Mouse (Mus musculus) forebrain, embryonic 15.5 days (tissue): ENCODE data around the gene Gltpd2. TPM values are rescaled to one million over a fixed set of nuclear protein-coding genes. Genes with fewer than 3 reads are reported as not detected.
"Not testable (repeated sequence)": the region's sequence is repeated elsewhere in the genome, so short reads cannot be mapped to it uniquely, and the experiment has no call there.

Experiments
- ATAC-seq: fragments of 200-750 bp; cut with Nextera tagmentation; replicated peaks from 2 replicates; pipeline ENCODE4 v1.8.0; 2017; ENCODE audit warnings: mild to moderate bottlenecking, moderate TSS enrichment, moderate library complexity
- H3K27ac ChIP-seq: fragments of 300-500 bp; sonication (generic); replicated peaks from 2 replicates; pipeline ENCODE4 v1.5.1; 2015; ENCODE audit warnings: mild to moderate bottlenecking, inconsistent platforms
- H3K27me3 ChIP-seq: fragments of 300-500 bp; sonication (generic); 2 replicates; pipeline ENCODE4 v1.6.1; 2015; ENCODE audit warnings: inconsistent platforms
- H3K36me3 ChIP-seq: fragments of 300-500 bp; sonication (generic); 2 replicates; pipeline ENCODE4 v1.6.1; 2015; ENCODE audit warnings: mild to moderate bottlenecking, inconsistent platforms
- H3K4me1 ChIP-seq: fragments of 300-500 bp; sonication (generic); 2 replicates; pipeline ENCODE4 v1.6.1; 2015; ENCODE audit warnings: inconsistent platforms
- H3K4me2 ChIP-seq: fragments of 300-500 bp; sonication (generic); replicated peaks from 2 replicates; pipeline ENCODE4 v1.6.1; 2015; ENCODE audit warnings: mild to moderate bottlenecking, inconsistent platforms
- H3K4me3 ChIP-seq: fragments of 300-500 bp; sonication (generic); 2 replicates; pipeline ENCODE4 v1.5.1; 2015; ENCODE audit warnings: mild to moderate bottlenecking, inconsistent platforms
- H3K9ac ChIP-seq: fragments of 300-500 bp; sonication (generic); replicated peaks from 2 replicates; pipeline ENCODE4 v1.6.1; 2015; ENCODE audit warnings: mild to moderate bottlenecking, inconsistent platforms
- H3K9me3 ChIP-seq: fragments of 300-500 bp; sonication (generic); 2 replicates; pipeline ENCODE4 v1.6.1; 2016; ENCODE audit warnings: inconsistent platforms
- WGBS: fragments of 180-500 bp; shearing (Covaris S2); methylation state at CpG from one replicate; pipeline ENCODE4 v1.1.7; 2015; ENCODE audit warnings: mixed read lengths; 5-methylcytosine and 5-hydroxymethylcytosine counted together
- polyA plus RNA-seq: library from polyadenylated mRNA; unstranded; fragments of >200 nt; fragmentation: Nextera tagmentation; extraction: Ambion mirVana; gene quantifications from 2 replicates; pipeline ENCODE4 v1.2.1, GENCODE M21; 2015

The Gltpd2 gene
- polyA plus RNA-seq = 0.14 TPM in 1 of 2 replicates, not detected in the other

- Histone ChIP-seq H3K9ac (peak within 1 kb of the TSS; percentile 40; the same call in 1 of the 2 replicates), H3K27me3 (peaks cover 4% of the 10 kb centered on the region; the same call in 1 of the 2 replicates), H3K4me2 (peak within 1 kb of the TSS; percentile 38), H3K36me3 (no peaks in the 10 kb centered on the region), H3K27ac (no peak within 1 kb of the TSS), H3K4me3 (peak within 1 kb of the TSS; percentile 22), H3K4me1 (peaks cover 4% of the 10 kb centered on the region; the same call in 1 of the 2 replicates), H3K9me3 (no peaks in the 10 kb centered on the region)
- no peak for ATAC-seq
- 88% methylated on average over 10 of the region's 10 CpGs for WGBS
Observed at GRCm38 (mm10) chr11:70518923-70519322, at the start of gene Gltpd2. Gltpd2 (plus strand) TSS chr11:70519196.

GRCm38 (mm10) chr11:70469764-70470163 lies 49.2 kb upstream of the Gltpd2 start:
- H3K4me1 ChIP-seq = peaks cover 11% of the 10 kb centered on the region
- H3K4me3 ChIP-seq = no peak overlapping the region
- H3K27me3 ChIP-seq = no peaks in the 10 kb centered on the region
- H3K27ac ChIP-seq = no peak overlapping the region
- H3K4me2 ChIP-seq = no peak overlapping the region
- no peaks in the 10 kb centered on the region for H3K36me3 ChIP-seq
- no peak overlapping the region for H3K9ac ChIP-seq
- H3K9me3 ChIP-seq = no peaks in the 10 kb centered on the region
- WGBS = 89% methylated on average over 3 of the region's 3 CpGs
- ATAC-seq = no peak

- ATAC-seq = no peak
- Histone ChIP-seq H3K27ac (no peak overlapping the region), H3K4me1 (no peaks in the 10 kb centered on the region), H3K4me2 (no peak overlapping the region), H3K9ac (no peak overlapping the region), H3K4me3 (no peak overlapping the region), H3K9me3 (no peaks in the 10 kb centered on the region), H3K27me3 (no peaks in the 10 kb centered on the region), H3K36me3 (no peaks in the 10 kb centered on the region)
Observed at GRCm38 (mm10) chr11:70472716-70473115, 46.3 kb upstream of the Gltpd2 start.

- WGBS = 93% methylated on average over 5 of the region's 5 CpGs
- not testable (repeated sequence) for H3K9me3 ChIP-seq, H3K27ac ChIP-seq, ATAC-seq, H3K4me3 ChIP-seq, H3K4me1 ChIP-seq, H3K36me3 ChIP-seq, H3K27me3 ChIP-seq, H3K4me2 ChIP-seq, H3K9ac ChIP-seq
Observed at GRCm38 (mm10) chr11:70473291-70473690, 45.7 kb upstream of the Gltpd2 start.

- no peak for ATAC-seq
- H3K27me3 ChIP-seq = no peaks in the 10 kb centered on the region
- H3K4me2 ChIP-seq = no peak overlapping the region
- no peak overlapping the region for H3K4me3 ChIP-seq
- 77% methylated on average over 12 of the region's 12 CpGs for WGBS
- H3K4me1 ChIP-seq = no peaks in the 10 kb centered on the region
- H3K9ac ChIP-seq = no peak overlapping the region
- no peaks in the 10 kb centered on the region for H3K36me3 ChIP-seq
- no peak overlapping the region for H3K27ac ChIP-seq
- no peaks in the 10 kb centered on the region for H3K9me3 ChIP-seq
Observed at GRCm38 (mm10) chr11:70474872-70475534, 44.0 kb upstream of the Gltpd2 start.

- H3K36me3 ChIP-seq = no peaks in the 10 kb centered on the region
- H3K4me1 ChIP-seq = no peaks in the 10 kb centered on the region
- ATAC-seq = no peak
- no peaks in the 10 kb centered on the region for H3K9me3 ChIP-seq
- WGBS = 56% methylated on average over 2 of the region's 2 CpGs
- H3K27ac ChIP-seq = no peak overlapping the region
- H3K4me3 ChIP-seq = no peak overlapping the region
- no peak overlapping the region for H3K4me2 ChIP-seq
- H3K27me3 ChIP-seq = no peaks in the 10 kb centered on the region
- H3K9ac ChIP-seq = no peak overlapping the region
Observed at GRCm38 (mm10) chr11:70485498-70485897, 33.5 kb upstream of the Gltpd2 start.

- ATAC-seq = no peak
- WGBS = 49% methylated on average over 4 of the region's 4 CpGs
Observed at GRCm38 (mm10) chr11:70487816-70488215, 31.2 kb upstream of the Gltpd2 start.

GRCm38 (mm10) chr11:70489138-70489537 lies 29.9 kb upstream of the Gltpd2 start:
- H3K4me3 ChIP-seq = no peak overlapping the region
- no peak overlapping the region for H3K27ac ChIP-seq
- no peak for ATAC-seq
- H3K9ac ChIP-seq = no peak overlapping the region
- no peaks in the 10 kb centered on the region for H3K4me1 ChIP-seq
- no peaks in the 10 kb centered on the region for H3K36me3 ChIP-seq
- no peaks in the 10 kb centered on the region for H3K9me3 ChIP-seq
- 85% methylated on average over 3 of the region's 3 CpGs for WGBS
- H3K4me2 ChIP-seq = no peak overlapping the region
- H3K27me3 ChIP-seq = no peaks in the 10 kb centered on the region

More at GRCm38 (mm10) chr11:70487816-70488215, 31.2 kb upstream of the Gltpd2 start:
- no peaks in the 10 kb centered on the region for H3K27me3 ChIP-seq
- no peak overlapping the region for H3K4me2 ChIP-seq
- no peaks in the 10 kb centered on the region for H3K9me3 ChIP-seq
- no peaks in the 10 kb centered on the region for H3K36me3 ChIP-seq
- no peak overlapping the region for H3K4me3 ChIP-seq
- no peak overlapping the region for H3K9ac ChIP-seq
- no peaks in the 10 kb centered on the region for H3K4me1 ChIP-seq
- no peak overlapping the region for H3K27ac ChIP-seq

- Histone ChIP-seq H3K9me3 (no peaks in the 10 kb centered on the region), H3K9ac (no peak overlapping the region), H3K27me3 (no peaks in the 10 kb centered on the region), H3K4me2 (no peak overlapping the region), H3K4me1 (no peaks in the 10 kb centered on the region), H3K27ac (no peak overlapping the region), H3K36me3 (no peaks in the 10 kb centered on the region), H3K4me3 (no peak overlapping the region)
- WGBS = 88% methylated on average over 6 of the region's 6 CpGs
- ATAC-seq = no peak
Observed at GRCm38 (mm10) chr11:70489684-70490083, 29.3 kb upstream of the Gltpd2 start.

- WGBS = 67% methylated on average over 14 of the region's 14 CpGs
- H3K9ac ChIP-seq = no peak overlapping the region
- no peak for ATAC-seq
- H3K4me1 ChIP-seq = no peaks in the 10 kb centered on the region
- H3K27me3 ChIP-seq = no peaks in the 10 kb centered on the region
- H3K36me3 ChIP-seq = no peaks in the 10 kb centered on the region
- H3K27ac ChIP-seq = no peak overlapping the region
- H3K4me3 ChIP-seq = no peak overlapping the region
- no peak overlapping the region for H3K4me2 ChIP-seq
- H3K9me3 ChIP-seq = no peaks in the 10 kb centered on the region
Observed at GRCm38 (mm10) chr11:70499566-70500475, 19.2 kb upstream of the Gltpd2 start.

GRCm38 (mm10) chr11:70500476-70500812 lies 18.6 kb upstream of the Gltpd2 start:
- H3K27me3 ChIP-seq = no peaks in the 10 kb centered on the region
- no peaks in the 10 kb centered on the region for H3K4me1 ChIP-seq
- WGBS = 97% methylated on average over 1 of the region's 1 CpGs
- no peaks in the 10 kb centered on the region for H3K36me3 ChIP-seq
- no peak overlapping the region for H3K4me2 ChIP-seq
- no peak overlapping the region for H3K9ac ChIP-seq
- H3K9me3 ChIP-seq = no peaks in the 10 kb centered on the region
- no peak for ATAC-seq
- H3K27ac ChIP-seq = no peak overlapping the region
- H3K4me3 ChIP-seq = no peak overlapping the region

- no peaks in the 10 kb centered on the region for H3K4me1 ChIP-seq
- H3K27me3 ChIP-seq = no peaks in the 10 kb centered on the region
- H3K9ac ChIP-seq = no peak overlapping the region
- H3K27ac ChIP-seq = no peak overlapping the region
- H3K4me3 ChIP-seq = no peak overlapping the region
- ATAC-seq = no peak
- no peaks in the 10 kb centered on the region for H3K9me3 ChIP-seq
- H3K36me3 ChIP-seq = no peaks in the 10 kb centered on the region
- 82% methylated on average over 3 of the region's 3 CpGs for WGBS
- H3K4me2 ChIP-seq = no peak overlapping the region
Observed at GRCm38 (mm10) chr11:70502018-70502417, 17.0 kb upstream of the Gltpd2 start.
